Mouse (Mus musculus): ENCODE measurements at regions not wholly inside any gene's neighbourhood (a gene's known extent, or its start where the extent isn't known, plus 50 kb on each side); places are given as distances from the start of the nearest gene placed in this dataset.

- no peak for TF ChIP-seq CTCF (IDR thresholded peaks at IDR 0.05; ENCODE audit: extremely low read depth, insufficient read length, insufficient replicate concordance, low read depth, low read length)
- no peak for TF ChIP-seq POLR2A (IDR thresholded peaks at IDR 0.05; ENCODE audit: low read depth, low read length)
These were observed 199.5 kb upstream of the Rasgrp1 start for GRCm38 (mm10) chr2:117542298-117542697.

All from small intestine, adult 2 months (tissue).